Mouse (Mus musculus) liver, embryonic 13.5 days (tissue): ENCODE data around the gene Mcee. TPM values are rescaled to one million over a fixed set of nuclear protein-coding genes. Genes with fewer than 3 reads are reported as not detected.

Source experiments
- ATAC-seq: fragments of 200-750 bp; cut with Nextera tagmentation; 2 replicates; pipeline ENCODE4 v1.8.0; 2017; ENCODE audit warnings: low read depth, mild to moderate bottlenecking, moderate number of reproducible peaks, moderate library complexity
- DNase-seq: peaks from one replicate; pipeline ENCODE4 v3.0.0; 2022
- H3K27ac ChIP-seq: fragments of 300-500 bp; sonication (generic); 2 replicates; pipeline ENCODE4 v1.5.1; 2015; ENCODE audit warnings: moderate library complexity, mild to moderate bottlenecking, inconsistent platforms
- H3K27me3 ChIP-seq: fragments of 300-500 bp; sonication (generic); 2 replicates; pipeline ENCODE4 v1.6.1; 2015; ENCODE audit warnings: mild to moderate bottlenecking, inconsistent platforms
- H3K36me3 ChIP-seq: fragments of 300-500 bp; sonication (generic); 2 replicates; pipeline ENCODE4 v1.6.1; 2015; ENCODE audit warnings: mild to moderate bottlenecking, inconsistent platforms
- H3K4me1 ChIP-seq: fragments of 300-500 bp; sonication (generic); replicated peaks from 2 replicates; pipeline ENCODE4 v1.6.1; 2015; ENCODE audit warnings: inconsistent platforms
- H3K4me2 ChIP-seq: fragments of 300-500 bp; sonication (generic); 2 replicates; pipeline ENCODE4 v1.6.1; 2015; ENCODE audit warnings: inconsistent platforms, mild to moderate bottlenecking, moderate library complexity
- H3K4me3 ChIP-seq: fragments of 300-500 bp; sonication (generic); replicated peaks from 2 replicates; pipeline ENCODE4 v1.5.1; 2015; ENCODE audit warnings: mild to moderate bottlenecking, inconsistent platforms
- H3K9ac ChIP-seq: fragments of 300-500 bp; sonication (generic); 2 replicates; pipeline ENCODE4 v1.6.1; 2015; ENCODE audit warnings: mild to moderate bottlenecking, inconsistent platforms
- H3K9me3 ChIP-seq: fragments of 300-500 bp; sonication (generic); replicated peaks from 2 replicates; pipeline ENCODE4 v1.6.1; 2016; ENCODE audit warnings: inconsistent platforms
- WGBS: fragments of 180-500 bp; shearing (Covaris S2); methylation state at CpG from one replicate; pipeline ENCODE4 v1.1.7; 2015; ENCODE audit not compliant: insufficient replicate concordance; 5-methylcytosine and 5-hydroxymethylcytosine counted together
- polyA plus RNA-seq: library from polyadenylated mRNA; unstranded; fragments of >200 nt; fragmentation: Nextera tagmentation; extraction: Ambion mirVana; gene quantifications from 2 replicates; pipeline ENCODE4 v1.2.1, GENCODE M21; 2015

Mcee gene
- 42.3 and 45.1 TPM in 2 replicates for polyA plus RNA-seq

GRCm38 (mm10) chr7:64392122-64392818, at the start of gene Mcee, which contains the start of gene Mphosph10:
Mcee (plus strand) TSS chr7:64392607.
Mphosph10 (minus strand) TSS chr7:64392268.
- Histone ChIP-seq H3K4me3 (peak within 1 kb of the TSS; percentile 84), H3K4me1 (peaks cover 25% of the 10 kb centered on the region), H3K36me3 (peaks cover 25% of the 10 kb centered on the region), H3K27me3 (no peaks in the 10 kb centered on the region), H3K9me3 (no peaks in the 10 kb centered on the region), H3K9ac (peak within 1 kb of the TSS; percentile 89), H3K27ac (peak within 1 kb of the TSS; percentile 71; the same call in 1 of the 2 replicates), H3K4me2 (peak within 1 kb of the TSS; percentile 83)
- peak; percentile 96 for DNase-seq
- WGBS = under 1% methylated on average over 54 of the region's 54 CpGs
- peak; percentile 98 for ATAC-seq

- WGBS = 81% methylated on average over 1 of the region's 1 CpGs
- Histone ChIP-seq H3K4me2 (no peak overlapping the region), H3K27ac (no peak overlapping the region), H3K27me3 (no peaks in the 10 kb centered on the region), H3K9me3 (no peaks in the 10 kb centered on the region), H3K9ac (no peak overlapping the region), H3K4me1 (no peaks in the 10 kb centered on the region), H3K36me3 (peaks cover 22% of the 10 kb centered on the region), H3K4me3 (no peak overlapping the region)
- DNase-seq (no peak), ATAC-seq (no peak)
These were observed 44.6 kb upstream of the Mcee start for GRCm38 (mm10) chr7:64347813-64348212.

- no peaks in the 10 kb centered on the region for H3K4me1 ChIP-seq
- H3K4me2 ChIP-seq = no peak overlapping the region
- no peaks in the 10 kb centered on the region for H3K27me3 ChIP-seq
- H3K9ac ChIP-seq = no peak overlapping the region
- H3K27ac ChIP-seq = no peak overlapping the region
- H3K36me3 ChIP-seq = peaks cover 29% of the 10 kb centered on the region
- ATAC-seq = no peak
- H3K9me3 ChIP-seq = no peaks in the 10 kb centered on the region
- DNase-seq = no peak
- H3K4me3 ChIP-seq = no peak overlapping the region
- 81% methylated on average over 15 of the region's 15 CpGs for WGBS
These were observed 43.1 kb upstream of the Mcee start for GRCm38 (mm10) chr7:64349147-64349861.

GRCm38 (mm10) chr7:64351087-64351486, 41.3 kb upstream of the Mcee start:
- WGBS = 73% methylated on average over 4 of the region's 4 CpGs
- ATAC-seq = no peak
- Histone ChIP-seq H3K9ac (no peak overlapping the region), H3K4me1 (no peaks in the 10 kb centered on the region), H3K4me2 (no peak overlapping the region), H3K4me3 (no peak overlapping the region), H3K36me3 (peaks cover 29% of the 10 kb centered on the region), H3K27me3 (no peaks in the 10 kb centered on the region), H3K27ac (no peak overlapping the region), H3K9me3 (no peaks in the 10 kb centered on the region)
- no peak for DNase-seq

GRCm38 (mm10) chr7:64354206-64354605, 38.2 kb upstream of the Mcee start:
- ATAC-seq = no peak
- Histone ChIP-seq H3K9ac (no peak overlapping the region), H3K27ac (no peak overlapping the region), H3K4me1 (no peaks in the 10 kb centered on the region), H3K9me3 (no peaks in the 10 kb centered on the region), H3K27me3 (no peaks in the 10 kb centered on the region), H3K4me2 (no peak overlapping the region), H3K36me3 (peaks cover 35% of the 10 kb centered on the region), H3K4me3 (no peak overlapping the region)
- DNase-seq = no peak
- WGBS = 75% methylated on average over 14 of the region's 14 CpGs

- WGBS = 75% methylated on average over 5 of the region's 5 CpGs
- ATAC-seq (no peak), DNase-seq (no peak)
- Histone ChIP-seq H3K4me2 (no peak overlapping the region), H3K36me3 (peaks cover 44% of the 10 kb centered on the region), H3K27ac (no peak overlapping the region), H3K9me3 (no peaks in the 10 kb centered on the region), H3K4me3 (no peak overlapping the region), H3K4me1 (0 out of 2 replicates have a peak, but pooled peaks cover 4% of the 10 kb centered on the region), H3K9ac (no peak overlapping the region), H3K27me3 (no peaks in the 10 kb centered on the region)
These were observed 35.7 kb upstream of the Mcee start for GRCm38 (mm10) chr7:64356661-64357060.

- no peak overlapping the region for H3K9ac ChIP-seq
- peaks cover 52% of the 10 kb centered on the region for H3K36me3 ChIP-seq
- H3K27me3 ChIP-seq = no peaks in the 10 kb centered on the region
- 80% methylated on average over 9 of the region's 9 CpGs for WGBS
- H3K9me3 ChIP-seq = no peaks in the 10 kb centered on the region
- no peak overlapping the region for H3K4me2 ChIP-seq
- DNase-seq = no peak
- H3K27ac ChIP-seq = no peak overlapping the region
- 0 out of 2 replicates have a peak, but pooled peaks cover 4% of the 10 kb centered on the region for H3K4me1 ChIP-seq
- no peak overlapping the region for H3K4me3 ChIP-seq
- ATAC-seq = peak; percentile 29; the same call in 1 of the 2 replicates
These were observed 35.0 kb upstream of the Mcee start for GRCm38 (mm10) chr7:64357405-64357804.

- Histone ChIP-seq H3K4me1 (0 out of 2 replicates have a peak, but pooled peaks cover 4% of the 10 kb centered on the region), H3K27me3 (no peaks in the 10 kb centered on the region), H3K27ac (no peak overlapping the region), H3K9ac (no peak overlapping the region), H3K4me2 (no peak overlapping the region), H3K9me3 (no peaks in the 10 kb centered on the region), H3K36me3 (peaks cover 54% of the 10 kb centered on the region), H3K4me3 (no peak overlapping the region)
- ATAC-seq = no peak
- no peak for DNase-seq
- 80% methylated on average over 6 of the region's 6 CpGs for WGBS
These were observed 33.7 kb upstream of the Mcee start for GRCm38 (mm10) chr7:64358666-64359065.

GRCm38 (mm10) chr7:64359943-64360585, 32.3 kb upstream of the Mcee start:
- H3K9me3 ChIP-seq = no peaks in the 10 kb centered on the region
- H3K27ac ChIP-seq = no peak overlapping the region
- no peaks in the 10 kb centered on the region for H3K27me3 ChIP-seq
- no peak overlapping the region for H3K4me2 ChIP-seq
- 0 out of 2 replicates have a peak, but pooled peaks cover 4% of the 10 kb centered on the region for H3K4me1 ChIP-seq
- ATAC-seq (0 out of 2 replicates have a peak, but pooled peaks have one; percentile 39), DNase-seq (no peak)
- no peak overlapping the region for H3K4me3 ChIP-seq
- WGBS = 75% methylated on average over 20 of the region's 20 CpGs
- H3K9ac ChIP-seq = no peak overlapping the region
- H3K36me3 ChIP-seq = peaks cover 65% of the 10 kb centered on the region

GRCm38 (mm10) chr7:64360586-64360945, 31.8 kb upstream of the Mcee start:
- no peak overlapping the region for H3K9ac ChIP-seq
- H3K36me3 ChIP-seq = peaks cover 65% of the 10 kb centered on the region
- H3K4me2 ChIP-seq = no peak overlapping the region
- H3K27me3 ChIP-seq = no peaks in the 10 kb centered on the region
- H3K4me1 ChIP-seq = 0 out of 2 replicates have a peak, but pooled peaks cover 4% of the 10 kb centered on the region
- 53% methylated on average over 3 of the region's 3 CpGs for WGBS
- ATAC-seq = no peak; the same call in 1 of the 2 replicates
- H3K9me3 ChIP-seq = no peaks in the 10 kb centered on the region
- no peak for DNase-seq
- H3K27ac ChIP-seq = no peak overlapping the region
- no peak overlapping the region for H3K4me3 ChIP-seq

- Histone ChIP-seq H3K4me2 (no peak overlapping the region), H3K9ac (no peak overlapping the region), H3K9me3 (no peaks in the 10 kb centered on the region), H3K27me3 (no peaks in the 10 kb centered on the region), H3K27ac (no peak overlapping the region), H3K4me3 (no peak overlapping the region), H3K36me3 (peaks cover 59% of the 10 kb centered on the region), H3K4me1 (no peaks in the 10 kb centered on the region)
- no peak for ATAC-seq
- WGBS = 79% methylated on average over 5 of the region's 5 CpGs
- DNase-seq = no peak
These were observed 26.5 kb upstream of the Mcee start for GRCm38 (mm10) chr7:64365863-64366262.
